Mouse (Mus musculus) ovary, postnatal 14 days (tissue): ENCODE data around the gene P4ha2.

Experiments
- DNase-seq: peaks from one replicate; pipeline ENCODE4 v3.0.0; 2022; ENCODE audit warnings: low spot score

Gene P4ha2

DNA sequence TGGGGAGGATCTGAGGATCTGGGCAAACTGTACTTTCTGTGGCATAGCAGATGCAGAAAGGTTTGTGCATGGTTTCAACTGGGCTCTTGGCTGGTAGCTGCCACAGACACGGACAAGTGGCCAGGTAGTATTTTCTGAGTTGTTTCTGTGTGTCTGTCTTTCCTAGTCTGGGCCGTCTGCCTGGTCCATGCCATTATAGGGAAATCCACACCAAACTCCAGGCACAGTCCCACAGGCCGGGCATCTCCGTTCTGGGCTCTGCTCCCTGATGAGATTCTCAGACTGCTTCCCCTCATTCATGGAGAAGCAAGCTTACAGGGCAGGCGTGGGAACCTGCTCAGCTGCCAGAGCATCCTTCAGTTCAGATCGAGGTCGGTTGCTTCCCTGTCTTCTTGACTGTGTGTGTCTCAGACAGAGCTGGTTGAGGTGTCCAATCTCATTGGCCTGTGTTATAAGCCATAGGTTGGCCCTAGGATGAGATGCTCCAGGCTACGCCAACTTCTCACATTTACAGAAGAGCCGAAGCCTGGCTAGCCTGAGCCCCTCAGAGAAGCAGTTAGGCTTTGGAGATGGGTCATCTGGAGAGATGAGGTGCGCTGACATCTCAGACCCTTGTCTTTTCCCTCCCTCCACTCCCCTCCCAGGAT is at the start of gene P4ha2:
Gene P4ha2, plus strand, starts transcription at position 51 of the 647 bp plus-strand sequence.
- no peak for DNase-seq

DNA sequence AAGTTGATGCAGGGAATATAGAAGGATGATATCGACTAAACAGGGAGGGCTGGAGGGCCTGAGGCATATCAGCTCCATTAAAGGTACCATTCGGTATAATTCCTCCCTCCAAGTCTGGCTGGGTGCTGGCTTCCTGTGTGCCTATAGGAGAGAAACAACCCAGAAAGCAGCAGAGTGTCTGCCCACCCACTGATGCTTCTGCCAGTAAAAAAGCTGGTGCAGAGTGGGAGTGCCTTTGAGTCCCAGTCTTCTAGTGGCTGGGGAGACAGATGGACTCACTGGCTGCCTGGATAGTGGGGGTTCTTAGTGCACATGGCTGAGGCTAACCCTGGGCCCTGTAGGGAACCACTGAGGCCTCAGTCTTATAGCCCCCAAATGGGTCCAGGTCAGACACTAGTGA is 49.7 kb upstream of the P4ha2 start:
- DNase-seq, result no peak

DNA sequence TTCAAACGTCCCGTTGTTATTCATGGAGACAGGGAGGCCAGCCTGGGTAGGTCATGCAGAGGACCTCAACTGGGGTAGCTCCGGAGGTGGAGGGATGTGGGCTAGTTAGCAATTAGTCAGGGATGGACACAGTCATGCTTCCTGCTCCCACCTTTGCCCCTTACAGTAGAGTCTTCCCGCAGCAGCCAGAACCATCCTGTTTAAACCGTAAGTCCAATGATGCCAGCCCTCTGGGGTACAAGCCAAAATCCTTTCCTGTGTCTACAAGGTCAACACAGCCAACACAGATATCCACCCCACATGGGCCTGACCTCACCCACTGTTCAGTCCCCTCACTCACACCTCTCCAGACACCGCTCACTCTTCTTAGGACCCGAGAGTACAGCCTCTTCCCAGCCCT is 48.7 kb upstream of the P4ha2 start:
- DNase-seq, result no peak

DNA sequence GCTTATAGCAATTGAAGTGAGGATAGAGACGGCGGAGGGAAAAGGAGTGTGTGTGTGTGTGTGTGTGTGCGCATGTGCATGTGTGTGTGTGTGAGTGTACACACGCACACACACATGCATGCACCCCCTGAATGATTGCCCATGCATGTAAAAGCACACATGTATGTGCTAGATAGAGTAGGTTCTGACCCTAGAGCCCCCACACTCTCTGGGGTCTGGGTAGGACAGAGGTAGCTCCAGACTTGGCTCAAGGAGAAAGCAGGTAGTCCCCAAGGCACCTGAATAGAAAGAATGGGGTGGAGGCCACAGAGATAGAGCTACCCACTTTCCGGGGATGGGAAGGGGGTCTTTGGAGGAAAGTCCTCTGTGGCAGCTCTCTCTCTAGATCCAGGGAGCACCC is 47.8 kb upstream of the P4ha2 start:
- DNase-seq, result no peak

DNA sequence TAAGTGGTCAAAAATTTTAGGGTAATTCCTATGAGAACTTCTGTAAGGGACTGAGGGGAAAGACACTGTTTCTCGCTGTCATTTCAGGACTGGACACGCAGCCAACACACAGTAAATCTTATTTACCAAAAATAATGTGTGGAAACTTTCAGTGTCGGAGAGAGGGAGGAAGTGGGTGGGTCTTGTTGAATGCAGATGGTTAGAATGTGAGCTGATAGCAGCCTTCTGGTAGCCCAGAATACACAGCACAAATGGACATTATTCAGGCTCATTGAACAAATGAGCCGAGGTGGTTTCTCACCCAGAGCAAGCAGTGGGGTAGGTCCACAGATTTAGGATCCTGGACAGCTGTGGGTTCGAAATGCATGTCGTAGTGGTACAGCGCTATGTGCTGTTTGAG is 46.8 kb upstream of the P4ha2 start:
- DNase-seq, result no peak

DNA sequence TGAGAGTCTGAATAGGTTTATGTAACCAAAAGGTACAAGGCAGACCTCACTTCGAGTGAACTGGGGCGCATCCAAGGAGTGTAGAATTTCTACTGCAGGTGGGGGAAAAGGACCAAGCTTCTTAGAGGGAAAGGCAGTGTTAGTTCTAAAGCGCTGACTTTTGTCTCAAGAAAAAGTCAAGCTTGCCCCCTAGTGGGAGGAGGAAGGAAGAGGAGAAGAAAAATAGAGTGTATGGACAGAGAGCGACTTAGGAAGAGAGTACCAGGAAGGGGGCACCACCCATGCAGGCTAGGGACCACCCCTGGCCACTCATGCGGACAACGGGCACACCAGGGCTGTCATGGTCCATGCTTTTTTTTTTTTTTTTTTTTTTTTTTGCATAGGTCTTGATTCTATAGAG is 45.6 kb upstream of the P4ha2 start:
- DNase-seq, result no peak

DNA sequence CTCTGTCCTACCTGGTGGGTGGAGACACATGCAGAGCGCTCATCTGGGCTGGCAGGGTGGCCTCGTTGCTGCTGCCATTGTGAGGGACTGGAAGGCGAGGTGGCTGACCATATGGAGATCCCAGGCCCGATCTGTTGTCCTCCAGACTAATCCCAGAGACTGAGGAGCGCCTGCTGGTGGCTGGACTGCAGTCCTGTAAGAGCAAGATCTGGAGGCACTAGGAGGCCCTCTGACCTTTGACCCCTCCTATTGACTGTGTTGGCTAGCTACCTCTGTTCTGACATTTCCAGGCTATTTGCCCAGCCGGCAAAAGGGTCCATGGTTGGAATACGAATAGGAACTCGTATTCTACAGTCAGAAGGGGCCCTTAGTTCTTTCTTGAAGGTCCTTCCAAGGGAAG is 43.8 kb upstream of the P4ha2 start:
- no peak for DNase-seq

DNA sequence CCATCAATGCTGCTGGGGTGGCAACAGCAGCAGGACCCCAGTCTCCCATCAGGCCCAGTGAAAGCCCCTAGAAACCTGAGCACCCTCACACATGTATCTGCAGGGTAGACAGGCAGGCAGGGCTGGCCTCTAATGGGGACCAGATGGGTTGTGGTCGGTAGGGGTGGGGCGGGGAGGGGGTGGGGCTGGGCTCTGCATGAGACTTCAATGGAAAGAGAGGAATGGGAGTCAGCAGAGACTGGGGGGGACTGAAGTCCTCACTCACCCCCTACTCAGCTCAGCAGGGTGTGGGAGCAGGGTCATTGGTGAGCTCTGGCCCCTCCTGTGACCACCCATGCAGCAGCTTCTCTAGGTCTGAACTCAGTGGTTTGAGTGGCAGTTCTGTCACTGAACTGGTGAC is 42.5 kb upstream of the P4ha2 start:
- no peak for DNase-seq

DNA sequence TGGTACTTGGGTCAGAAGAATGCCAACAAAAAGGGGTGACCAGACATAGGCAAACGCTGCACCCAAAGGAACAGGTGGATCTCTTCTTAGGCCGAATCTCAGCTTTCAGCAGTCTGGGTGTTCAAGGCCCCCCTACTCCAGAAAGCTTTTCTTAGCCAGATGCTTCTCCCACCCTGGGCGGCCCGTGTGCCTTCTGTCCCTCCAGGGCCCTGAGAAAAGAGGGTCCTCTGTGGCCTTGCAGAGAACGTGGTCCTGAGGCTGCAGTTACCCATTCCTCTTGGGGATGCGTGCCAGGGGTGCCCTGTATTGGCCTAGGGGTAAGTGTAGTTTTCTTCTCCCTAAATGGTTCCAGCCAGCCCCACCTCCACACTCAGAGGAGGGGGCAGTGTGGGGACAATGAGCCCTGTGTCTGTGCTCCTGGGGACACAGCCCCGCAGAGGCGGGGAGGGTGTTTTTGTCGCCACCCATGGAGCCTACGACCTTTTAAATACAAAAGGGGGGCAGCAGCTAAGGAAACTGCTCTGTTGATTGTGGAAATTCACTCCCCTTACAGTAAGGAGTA is 41.8 kb upstream of the P4ha2 start:
- DNase-seq, result no peak

DNA sequence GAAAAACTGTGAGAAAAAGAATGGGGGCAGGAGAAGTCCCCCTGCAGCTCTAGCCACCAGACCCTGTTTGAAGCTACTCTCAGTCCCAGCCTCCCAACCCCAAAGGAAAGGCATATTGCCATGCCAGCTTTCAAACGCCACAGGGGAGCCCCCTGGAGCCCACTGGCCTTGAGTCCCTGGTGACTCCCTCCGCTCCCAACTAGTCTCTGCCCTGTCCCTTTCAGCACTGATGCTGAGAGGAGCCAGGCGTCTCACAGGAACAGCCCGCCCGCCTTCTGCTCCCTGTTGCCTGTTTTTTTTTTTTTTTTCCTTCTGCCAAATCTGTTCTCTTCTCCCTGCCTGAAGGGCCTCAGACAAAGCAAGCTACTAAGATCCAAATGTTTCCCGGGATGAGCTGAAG is 41.3 kb upstream of the P4ha2 start:
- no peak for DNase-seq

DNA sequence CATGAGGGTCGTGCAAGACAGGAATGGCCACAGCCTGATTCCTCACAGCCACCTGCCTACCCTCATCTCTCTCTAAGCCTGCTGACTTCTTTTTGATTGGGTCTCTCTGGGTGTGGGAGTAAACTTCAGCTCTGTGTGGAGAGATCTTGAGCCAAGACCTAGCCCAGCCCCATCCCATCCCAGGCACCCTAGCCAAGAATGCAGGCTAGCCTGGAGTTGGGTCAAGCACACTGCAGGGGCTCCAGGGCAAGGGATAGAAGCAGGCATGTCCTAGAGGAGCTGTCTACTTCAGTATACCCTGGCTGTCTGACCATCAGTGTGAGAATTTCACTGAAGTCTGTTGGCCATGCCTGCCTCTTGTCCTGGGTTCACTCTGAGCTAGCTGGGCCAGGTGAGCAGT is 40.4 kb upstream of the P4ha2 start:
- DNase-seq, result no peak

DNA sequence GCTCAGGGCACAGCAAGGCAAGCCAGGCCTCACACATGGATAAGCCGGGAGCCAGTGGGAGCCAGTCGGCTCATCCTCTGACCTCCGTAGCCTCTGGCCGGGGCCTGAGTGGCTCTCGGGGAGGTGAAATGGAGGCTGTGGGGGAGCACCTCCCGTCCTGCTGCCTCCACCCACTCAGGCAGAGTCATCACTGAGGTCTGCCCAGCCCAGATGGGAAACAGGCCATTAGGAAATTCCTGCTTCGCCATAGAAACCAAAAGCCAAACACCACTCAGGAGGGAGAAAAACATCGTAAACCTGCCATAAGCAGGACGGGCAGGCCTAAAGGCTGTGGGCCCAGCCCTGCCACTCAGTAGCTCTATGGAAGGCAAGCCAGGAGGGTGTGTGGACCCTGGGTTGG is 39.6 kb upstream of the P4ha2 start:
- no peak for DNase-seq

DNA sequence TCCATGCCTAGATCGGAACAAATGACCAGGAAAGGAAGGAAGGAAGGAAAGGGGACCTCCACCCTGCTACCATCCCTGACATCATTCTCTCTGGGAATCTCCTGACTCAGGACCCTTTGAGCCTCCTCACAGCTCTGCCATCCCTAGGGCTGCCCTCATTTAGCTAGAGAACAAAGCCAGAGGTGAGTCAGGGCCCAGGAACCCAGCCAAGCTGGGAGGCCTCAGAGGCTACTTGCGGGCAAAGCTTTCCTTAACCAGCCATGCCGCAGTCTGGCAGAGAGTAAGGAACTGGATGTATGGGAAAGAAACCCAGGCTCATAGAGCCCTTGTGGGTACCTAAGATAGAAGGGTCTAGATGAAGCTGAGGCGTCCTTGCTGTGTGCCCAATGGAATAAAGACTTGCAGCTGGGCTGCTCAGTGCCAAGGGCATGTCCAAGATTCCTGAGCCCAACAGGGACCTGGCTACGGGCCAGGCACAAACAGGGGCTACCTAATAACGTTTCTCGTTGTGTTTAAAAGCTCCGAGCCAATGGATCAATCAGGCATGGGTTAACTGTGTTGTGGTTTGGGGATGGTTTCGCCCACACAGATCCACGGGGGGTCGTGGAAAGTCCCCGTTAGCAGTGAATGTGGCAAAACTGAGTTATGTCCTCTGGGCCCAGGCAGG is 37.7 kb upstream of the P4ha2 start:
- no peak for DNase-seq

DNA sequence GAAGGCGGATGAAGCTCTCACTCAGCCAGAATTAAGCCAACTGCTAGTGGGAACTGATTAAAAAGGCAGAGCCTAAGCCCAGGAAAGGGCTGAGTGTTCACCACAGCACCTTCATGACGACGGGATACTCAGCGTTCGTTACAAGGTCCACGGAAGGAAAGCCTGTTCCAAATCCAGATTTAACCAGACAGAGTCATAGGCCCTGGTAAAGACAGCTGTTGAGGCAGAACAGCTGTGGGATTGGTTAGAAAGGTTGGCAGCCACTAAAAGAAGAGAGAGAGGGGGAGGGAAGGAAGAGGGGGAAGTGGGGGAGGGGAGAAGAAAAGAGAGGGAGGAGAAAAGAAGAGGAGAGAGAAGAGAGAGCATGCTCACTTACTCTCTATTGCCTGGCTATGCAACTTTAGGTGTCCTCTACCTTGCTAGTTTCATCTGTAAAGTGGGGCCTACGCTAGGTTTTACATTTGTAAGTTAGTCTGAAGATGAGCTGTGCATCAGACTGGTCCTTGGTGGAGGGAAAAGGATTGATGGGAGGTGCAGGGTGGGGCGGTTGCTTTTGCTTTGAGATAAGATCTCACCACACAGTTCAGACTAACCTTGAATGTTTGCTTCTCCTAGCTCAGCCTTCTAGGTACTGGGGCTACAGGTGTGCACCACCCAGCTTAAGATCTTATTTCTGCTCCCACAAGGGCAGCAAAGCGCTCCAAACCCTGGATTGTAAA is 37.0 kb upstream of the P4ha2 start:
- no peak for DNase-seq

DNA sequence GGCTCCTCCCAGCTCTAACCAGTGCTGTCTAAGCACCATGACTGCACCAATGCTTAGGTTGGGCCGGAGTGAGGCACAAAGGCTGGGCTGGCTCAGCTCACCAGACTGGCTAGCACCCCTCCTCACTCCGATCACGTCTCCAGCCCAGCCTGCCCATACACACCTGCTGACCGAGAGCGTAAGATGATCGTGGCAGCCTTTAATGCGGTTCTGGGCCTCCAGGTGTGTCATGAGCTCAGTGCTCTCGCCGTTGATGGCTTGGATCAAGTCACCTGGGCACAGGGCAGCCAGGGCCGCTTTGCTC is 36.5 kb upstream of the P4ha2 start:
- DNase-seq, result no peak

DNA sequence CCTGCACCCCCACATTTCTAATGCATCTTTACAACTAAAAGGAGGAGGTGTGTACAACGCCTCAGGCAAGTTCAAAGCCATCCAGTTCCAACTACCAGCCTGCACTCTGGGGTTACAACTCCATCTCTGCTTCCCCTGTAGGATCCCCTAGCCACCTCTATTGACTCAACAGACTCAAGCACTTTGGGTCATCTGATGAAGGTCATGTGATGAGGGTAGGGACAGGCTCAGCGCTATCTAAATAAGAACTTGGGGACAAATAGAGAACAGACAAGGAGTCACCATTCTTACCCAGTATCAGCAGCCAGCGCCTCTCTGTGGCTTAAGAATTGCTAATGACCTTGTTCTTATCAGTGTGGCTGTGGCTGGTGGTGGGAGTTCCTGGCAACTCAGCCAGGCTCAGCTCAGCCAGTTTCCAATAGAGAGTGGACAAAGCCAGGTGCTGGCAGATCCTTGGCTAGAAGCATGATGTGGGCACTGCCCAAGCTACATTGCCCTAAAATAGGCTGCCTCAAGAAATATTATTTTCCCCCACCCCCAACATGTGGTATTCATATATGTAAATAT is 35.4 kb upstream of the P4ha2 start:
- no peak for DNase-seq

DNA sequence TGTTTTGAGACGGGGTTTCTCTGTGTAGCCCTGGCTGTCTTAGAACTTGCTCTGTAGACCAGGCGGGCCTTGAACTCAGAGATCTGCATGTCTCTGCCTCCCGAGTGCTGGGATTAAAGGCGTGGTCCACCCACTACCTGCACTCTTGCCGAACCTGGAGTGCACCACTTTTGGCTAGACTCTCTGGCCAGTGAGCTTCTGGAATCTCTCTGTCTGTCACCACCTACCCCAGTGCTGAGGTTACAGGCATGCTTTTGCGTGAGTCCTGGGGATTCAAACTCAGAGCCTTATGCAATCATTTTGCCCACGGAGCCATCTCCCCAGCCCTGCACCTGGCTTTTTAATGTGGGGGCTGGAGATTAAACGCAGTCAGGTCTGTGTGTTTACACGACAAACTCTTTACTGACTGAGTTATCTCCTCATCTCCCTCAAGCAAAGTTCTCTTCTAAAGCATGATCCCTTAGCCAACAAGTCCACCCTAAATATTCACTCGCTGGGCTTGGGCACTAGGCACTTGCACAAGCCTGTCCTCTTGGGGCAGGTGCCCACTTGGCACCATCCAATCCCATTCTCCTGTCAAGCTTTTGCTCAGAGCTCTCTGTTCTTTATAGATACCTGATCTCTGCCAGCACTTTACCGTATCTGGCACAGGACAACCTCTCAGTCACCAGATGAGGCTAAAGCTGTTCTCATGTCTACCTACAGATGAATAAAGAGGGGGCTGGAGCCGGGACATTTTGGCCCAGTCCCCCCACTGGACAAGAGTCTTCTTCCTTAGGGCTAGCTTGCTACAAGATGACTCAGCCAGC is 34.6 kb upstream of the P4ha2 start:
- no peak for DNase-seq

DNA sequence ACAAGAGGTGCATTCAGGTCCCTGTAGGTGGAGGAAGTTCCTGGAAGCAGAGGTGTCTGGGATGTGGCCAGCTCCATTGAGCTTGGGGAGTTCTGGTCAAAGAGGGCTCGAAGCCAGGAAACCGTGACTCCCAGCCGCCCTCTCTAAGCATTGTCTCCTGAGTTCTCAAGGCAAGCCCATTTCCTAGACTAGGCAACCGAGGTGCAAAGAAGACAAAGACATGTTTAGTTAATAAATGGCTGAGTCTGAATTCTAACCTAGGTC is 34.0 kb upstream of the P4ha2 start:
- DNase-seq, result no peak

DNA sequence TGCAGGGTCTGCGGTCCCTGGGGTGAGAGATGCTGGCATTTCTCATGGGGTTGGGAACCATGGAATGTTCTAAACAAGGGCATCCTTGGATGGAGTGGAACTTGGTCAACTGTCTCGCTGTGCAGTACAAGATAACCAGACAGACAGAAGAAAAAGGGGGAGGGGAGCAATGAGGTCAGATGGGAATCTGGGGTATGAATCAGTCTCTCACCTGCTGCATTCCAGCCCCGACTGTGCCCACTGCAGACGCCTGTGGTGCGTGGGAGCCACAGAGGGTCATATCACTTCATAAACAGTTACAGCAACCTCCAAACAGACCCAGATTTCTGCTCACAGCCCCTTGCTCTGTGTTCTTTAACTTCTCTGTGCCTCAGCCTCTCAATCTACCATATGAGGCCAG is 33.5 kb upstream of the P4ha2 start:
- DNase-seq, result no peak

DNA sequence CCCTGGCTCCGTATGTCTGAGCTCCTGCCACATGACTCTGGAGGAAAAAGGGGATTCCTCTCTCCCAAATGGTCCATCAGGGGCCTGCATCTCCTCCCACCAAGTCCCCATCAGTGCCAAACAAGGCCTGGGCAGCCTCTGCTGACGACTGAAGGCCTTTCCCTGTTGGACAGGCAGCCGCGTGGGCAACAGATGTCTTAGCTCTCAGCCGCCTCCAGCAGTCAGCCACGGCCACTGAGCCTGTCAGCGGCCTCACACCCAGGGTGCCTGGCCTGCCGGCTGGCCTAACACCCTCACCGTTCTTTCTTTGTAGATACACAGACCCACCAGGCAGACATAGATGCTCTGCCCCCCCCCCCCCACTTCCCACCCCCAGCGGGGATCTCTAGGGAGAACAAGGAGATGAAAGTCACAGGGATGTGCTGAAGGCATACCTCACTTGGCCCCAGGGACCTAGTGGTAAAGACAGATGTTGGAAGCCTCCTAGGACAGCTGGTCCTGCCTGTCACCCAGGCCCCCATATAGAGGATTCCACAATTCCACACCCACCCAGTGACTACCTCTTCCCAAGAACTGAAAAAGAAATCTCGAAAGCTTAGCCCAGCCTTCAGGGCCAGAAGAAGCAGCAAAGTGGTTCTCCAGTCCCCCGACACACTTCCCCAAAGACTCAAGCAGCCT is 32.4 kb upstream of the P4ha2 start:
- DNase-seq, result no peak

DNA sequence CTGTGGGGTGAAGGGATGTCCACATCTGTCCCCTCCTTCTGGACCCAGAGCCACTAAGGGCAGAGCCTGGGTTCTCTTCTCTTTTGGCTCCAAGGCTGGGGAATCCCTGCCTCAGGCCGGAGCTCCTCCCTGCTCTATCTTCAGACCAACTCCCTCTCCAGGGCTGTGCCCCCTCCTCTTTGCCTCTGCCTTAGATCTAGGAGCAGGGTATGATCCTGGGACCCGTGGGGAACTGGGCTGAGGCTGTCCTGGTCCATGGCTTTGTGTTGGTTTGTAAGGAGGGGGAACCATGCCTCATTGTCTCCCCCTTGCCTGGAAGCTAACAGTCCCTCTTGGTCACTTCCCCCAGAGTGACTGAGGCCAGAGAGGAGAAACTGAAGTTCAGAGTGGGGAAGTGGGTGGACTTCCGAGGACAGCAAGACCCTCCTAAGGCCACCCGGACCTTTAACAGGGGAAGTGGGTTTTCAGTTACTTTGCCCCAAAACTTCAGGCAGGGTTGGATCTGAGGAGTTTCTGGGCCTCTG is 31.8 kb upstream of the P4ha2 start:
- no peak for DNase-seq
